Mouse (Mus musculus): ENCODE results near the gene Prrg2. TPM values are rescaled to one million over a fixed set of nuclear protein-coding genes. Genes with fewer than 3 reads are reported as not detected.
A peak's percentile ranks its signal among the peaks of the same experiment; 100 is the strongest.
"Not testable (repeated sequence)": the region's sequence is repeated elsewhere in the genome, so short reads cannot be mapped to it uniquely, and the experiment has no call there.

Gene Prrg2
- total RNA-seq (2022): 10 to 100 TPM in 2 of 4 experiments, 1 to 10 TPM in 2; 7.2 to 13.3 (median 10.6) TPM

GRCm38 (mm10) chr7:45062239-45062835 lies at the start of gene Prrg2, which contains the start of gene Nosip:
TSS of gene Prrg2 (minus strand) at chr7:45062677.
TSS of gene Nosip (plus strand) at chr7:45062429.
- peak; percentile 92 to 93 for DNase-seq (ENCODE audit: low spot score in 2 of 2)

GRCm38 (mm10) chr7:45111940-45112339 lies 49.5 kb upstream of the Prrg2 start:
- DNase-seq (ENCODE audit: low spot score in 2 of 2): no peak

DNA sequence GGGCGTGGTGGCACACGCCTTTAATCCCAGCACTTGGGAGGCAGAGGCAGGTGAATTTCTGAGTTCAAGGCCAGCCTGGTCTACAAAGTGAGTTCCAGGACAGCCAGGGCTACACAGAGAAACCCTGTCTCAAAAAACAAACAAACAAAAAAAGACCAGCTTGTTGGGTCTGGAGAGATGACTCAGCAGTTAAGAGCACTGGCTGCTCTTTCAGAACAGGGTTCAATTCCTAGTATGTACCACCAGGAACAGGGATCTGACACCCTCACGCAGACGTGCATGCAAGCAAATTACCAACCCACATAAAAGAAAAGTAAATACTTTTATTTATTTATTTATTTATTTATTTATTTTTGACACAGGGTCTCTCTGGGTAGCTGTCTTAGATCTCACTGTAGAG lies 47.6 kb upstream of the Prrg2 start:
- DNase-seq (ENCODE audit: low spot score in 2 of 2): not testable (repeated sequence)

- no peak for DNase-seq (ENCODE audit: low spot score in 2 of 2)
Measured at GRCm38 (mm10) chr7:45107052-45107645, 44.7 kb upstream of the Prrg2 start.

DNA sequence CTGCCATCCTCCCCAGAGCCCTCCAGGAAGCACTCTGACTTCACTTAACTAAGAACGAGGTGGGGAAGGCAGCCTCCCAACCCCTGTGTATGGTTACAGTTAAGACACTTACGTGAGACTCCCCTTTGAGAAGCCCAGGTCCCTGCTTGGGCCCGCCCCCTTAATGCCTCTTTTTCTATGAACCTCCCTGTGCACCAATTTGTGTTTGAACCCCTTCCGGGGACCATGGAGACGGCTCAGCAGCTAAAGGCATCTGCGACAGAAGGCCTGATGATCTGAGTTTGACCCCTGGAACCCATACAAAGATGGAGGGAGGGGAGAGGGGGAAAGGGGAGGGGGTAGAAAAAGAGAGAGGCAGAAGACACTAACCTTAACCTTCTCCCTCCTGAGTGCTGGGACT lies 44.0 kb upstream of the Prrg2 start:
- DNase-seq (ENCODE audit: low spot score in 2 of 2): no peak

- no peak for DNase-seq (ENCODE audit: low spot score in 2 of 2)
Measured at GRCm38 (mm10) chr7:45105491-45105890, 43.0 kb upstream of the Prrg2 start.

DNA sequence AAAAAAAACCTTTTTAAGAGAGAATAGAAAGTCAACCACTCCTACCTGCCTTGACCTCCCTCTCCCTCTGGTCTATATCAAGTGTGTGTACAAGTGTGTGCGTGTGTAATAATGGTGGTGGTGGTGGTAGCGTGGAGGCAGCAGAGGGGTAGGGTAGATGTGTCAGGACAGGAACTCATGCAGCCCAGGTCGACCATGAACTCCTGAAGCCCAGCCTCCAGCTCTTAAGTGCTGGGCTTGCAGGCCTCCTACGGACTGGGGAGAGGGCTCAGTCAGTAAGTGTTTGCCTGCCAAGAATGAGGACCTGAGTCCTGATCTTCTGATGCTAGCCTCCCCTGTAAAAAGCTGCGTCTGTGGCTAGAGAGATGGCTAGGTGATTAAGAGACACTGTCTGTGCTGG lies 42.5 kb upstream of the Prrg2 start:
- DNase-seq (ENCODE audit: low spot score in 2 of 2): no peak

DNA sequence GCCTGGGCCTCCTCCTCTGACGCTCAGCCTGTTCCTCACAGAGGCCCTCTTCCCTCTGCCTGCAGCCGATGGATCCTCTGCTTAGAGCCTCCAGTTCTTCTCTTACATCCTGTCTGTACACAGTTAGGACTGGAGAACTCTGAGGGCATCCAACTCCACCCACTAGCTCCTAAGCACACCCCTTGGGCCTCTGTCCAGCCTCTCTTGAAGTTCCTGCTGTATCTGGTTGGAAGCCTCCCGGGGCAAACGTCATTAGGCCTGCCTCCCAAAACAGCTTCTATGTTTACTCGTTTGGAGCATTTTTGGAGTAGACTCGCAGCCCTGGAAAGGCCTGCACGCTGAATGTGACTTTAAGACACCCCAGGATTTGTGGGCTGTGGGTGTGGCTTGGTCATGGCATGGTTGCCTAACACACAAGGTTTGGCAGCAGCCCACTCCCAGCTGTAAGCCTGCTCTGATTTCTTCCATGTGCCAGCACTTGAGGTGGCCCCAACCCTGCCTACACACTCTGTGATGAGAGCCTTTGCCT lies 41.2 kb upstream of the Prrg2 start, which contains the start of gene Fcgrt:
TSS of gene Fcgrt (minus strand) at position 200 of the 529 bp plus-strand sequence.
- peak; percentile 94 to 96 for DNase-seq (ENCODE audit: low spot score in 2 of 2)

DNA sequence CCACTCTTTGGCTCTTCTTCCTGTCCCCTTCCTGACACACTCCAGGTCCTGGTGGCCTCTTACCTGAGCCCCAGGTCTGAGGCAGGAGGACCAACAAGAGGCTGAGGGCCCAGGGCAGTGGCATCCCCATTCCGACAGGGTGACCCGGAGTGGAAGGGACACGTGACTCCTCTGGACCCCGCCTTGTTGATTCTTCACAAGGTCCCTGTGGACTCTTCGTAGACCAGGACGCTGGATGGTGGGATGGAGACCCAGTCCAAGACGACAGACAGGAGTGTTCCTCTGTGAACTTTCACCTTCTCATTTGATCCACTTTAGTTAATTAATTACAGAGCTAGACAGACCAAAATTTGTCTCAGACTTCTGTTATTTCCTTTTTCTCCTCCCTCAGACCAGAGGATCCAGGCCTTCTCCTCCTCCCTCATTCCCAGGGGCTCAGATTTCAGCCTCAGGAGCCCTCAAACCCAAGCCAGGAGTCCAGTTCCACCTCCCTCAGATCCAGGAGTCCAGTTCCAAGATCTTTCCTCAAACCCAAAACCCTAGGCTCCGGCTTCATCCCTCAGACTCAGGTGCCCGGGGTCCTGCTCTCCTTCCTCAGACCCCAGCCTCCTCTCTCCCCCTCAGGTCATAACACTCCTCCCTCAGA lies 40.6 kb upstream of the Prrg2 start:
- DNase-seq (ENCODE audit: low spot score in 2 of 2): no peak

GRCm38 (mm10) chr7:45102441-45102840 lies 40.0 kb upstream of the Prrg2 start:
- DNase-seq (ENCODE audit: low spot score in 2 of 2): no peak

DNA sequence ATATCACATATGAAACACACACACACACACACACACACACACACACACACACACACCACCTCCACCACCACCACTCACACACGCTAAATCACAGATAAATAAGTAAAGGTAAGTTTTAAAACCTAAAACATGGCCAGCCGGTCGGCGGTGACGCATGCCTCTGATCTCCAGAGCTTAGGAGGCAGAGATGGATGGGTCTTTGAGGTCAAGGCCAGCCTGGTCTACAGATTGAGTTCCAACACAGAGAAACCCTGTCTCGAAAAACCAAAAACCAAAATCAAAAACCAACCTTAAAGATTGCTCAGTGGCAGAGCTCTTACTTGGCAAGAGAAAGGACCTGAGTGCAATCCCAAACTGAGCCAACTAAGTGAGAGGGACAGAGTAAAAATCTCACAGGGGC lies 37.6 kb upstream of the Prrg2 start:
- no peak for DNase-seq (ENCODE audit: low spot score in 2 of 2)

GRCm38 (mm10) chr7:45098541-45099240 lies 36.2 kb upstream of the Prrg2 start:
- no peak for DNase-seq (ENCODE audit: low spot score in 2 of 2)

- no peak for DNase-seq (ENCODE audit: low spot score in 2 of 2)
Measured at GRCm38 (mm10) chr7:45097479-45097878, 35.0 kb upstream of the Prrg2 start.

- DNase-seq (ENCODE audit: low spot score in 2 of 2): not testable (repeated sequence)
Measured at GRCm38 (mm10) chr7:45095965-45096364, 33.5 kb upstream of the Prrg2 start.

- DNase-seq (ENCODE audit: low spot score in 2 of 2): no peak
Measured at GRCm38 (mm10) chr7:45095367-45095766, 32.9 kb upstream of the Prrg2 start.

DNA sequence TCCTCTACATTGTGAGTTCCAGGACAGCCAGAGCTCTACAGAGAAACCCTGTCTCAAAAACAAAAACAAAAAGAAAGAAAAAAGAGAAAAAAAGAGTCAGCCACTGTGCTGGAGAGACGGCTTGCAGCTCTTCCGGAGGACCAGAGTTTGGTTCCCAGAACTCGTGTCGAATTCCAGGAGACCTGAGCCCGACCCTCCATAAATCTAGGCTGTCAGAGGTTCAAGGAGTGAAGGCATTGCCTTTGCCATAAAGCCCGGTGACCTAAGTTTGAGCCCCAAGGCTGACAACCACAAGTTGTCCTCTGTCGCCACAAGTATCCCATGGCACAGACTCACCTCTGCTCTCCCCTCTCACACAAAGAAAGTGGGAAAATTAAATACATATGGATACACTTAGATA lies 31.6 kb upstream of the Prrg2 start:
- DNase-seq (ENCODE audit: low spot score in 2 of 2): no peak

DNA sequence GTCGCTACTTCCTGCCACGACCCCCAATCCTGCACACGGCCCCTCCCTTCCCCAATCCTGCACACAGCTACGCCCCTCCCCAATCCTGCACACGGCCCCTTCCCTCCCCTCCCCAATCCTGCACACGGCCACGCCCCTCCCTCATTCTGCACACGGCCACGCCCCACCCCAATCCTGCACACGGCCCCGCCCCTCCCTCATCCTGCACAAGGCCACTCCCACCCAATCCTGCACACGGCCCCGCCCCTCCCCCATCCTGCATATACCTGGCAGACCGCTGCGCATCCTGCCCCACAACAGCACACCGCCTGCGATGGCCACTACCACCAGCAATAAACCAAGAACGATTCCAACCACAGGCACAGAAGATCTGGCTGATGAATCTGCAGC lies 31.0 kb upstream of the Prrg2 start:
- no peak for DNase-seq (ENCODE audit: low spot score in 2 of 2)

DNA sequence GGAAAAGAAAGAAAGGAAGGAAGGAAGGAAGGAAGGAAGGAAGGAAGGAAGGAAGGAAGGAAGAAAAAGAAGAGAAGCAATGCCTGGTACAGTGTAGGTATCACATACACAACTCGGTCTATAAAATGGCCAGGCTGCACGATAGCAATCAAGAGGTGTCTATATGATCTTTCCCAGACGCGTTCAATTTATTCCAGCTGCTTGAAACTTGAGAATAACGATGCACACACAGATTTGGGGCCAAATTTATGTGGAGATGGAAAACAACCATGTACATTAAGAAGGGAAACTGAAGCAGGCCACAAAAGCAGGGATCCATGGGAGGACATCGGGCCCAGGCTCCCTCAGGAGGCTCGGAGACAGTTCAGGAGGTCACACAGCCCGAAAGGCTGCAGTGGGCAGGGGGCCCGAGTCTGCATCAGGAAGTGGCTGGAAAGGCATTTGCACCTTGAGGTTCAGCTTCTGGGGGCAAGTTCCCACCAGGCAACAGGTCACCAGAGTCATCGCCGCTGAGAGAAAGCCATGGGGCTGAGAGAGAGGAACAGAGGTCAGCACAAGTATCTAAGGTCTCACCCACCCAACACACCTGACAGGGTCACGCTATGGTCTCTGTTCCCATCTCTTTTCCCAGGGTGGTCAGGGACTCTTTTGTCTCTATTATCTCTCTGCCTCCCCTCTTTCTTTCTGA lies 30.5 kb upstream of the Prrg2 start:
- no peak for DNase-seq (ENCODE audit: low spot score in 2 of 2)

GRCm38 (mm10) chr7:45092048-45092447 lies 29.6 kb upstream of the Prrg2 start, which contains the start of gene Rcn3:
TSS of gene Rcn3 (minus strand) at chr7:45092221.
- DNase-seq (ENCODE audit: low spot score in 2 of 2): peak; percentile 69 to 78

GRCm38 (mm10) chr7:45091001-45091990 lies 28.8 kb upstream of the Prrg2 start:
- no peak for DNase-seq (ENCODE audit: low spot score in 2 of 2)
